Mouse (Mus musculus): ENCODE results near the gene Zfp3. TPM values are rescaled to one million over a fixed set of nuclear protein-coding genes. Genes with fewer than 3 reads are reported as not detected.

Gene Zfp3
- total RNA-seq, 1 experiment, result 2.1 TPM

- TF ChIP-seq MAFK (IDR thresholded peaks at IDR 0.05; ENCODE audit: insufficient read depth, low read depth, low read length) (no peak), ZNF384 (IDR thresholded peaks at IDR 0.05; ENCODE audit: low read depth, low read length) (no peak), ZC3H11A (IDR thresholded peaks at IDR 0.05; ENCODE audit: borderline replicate concordance, low read depth, low read length) (no peak), HCFC1 (IDR thresholded peaks at IDR 0.05; ENCODE audit: borderline replicate concordance, insufficient read depth, low read length) (no peak), CHD2 (IDR thresholded peaks at IDR 0.05; ENCODE audit: low read depth, low read length) (no peak)
- H3K9ac ChIP-seq (ENCODE audit: insufficient read depth, low read depth, low read length, poor library complexity, severe bottlenecking), result no peak overlapping the region
- no peaks in the 10 kb centered on the region for H3K9me3 ChIP-seq (ENCODE audit: control insufficient read depth, insufficient read depth, low read depth, low read length)
- no peak for DNase-seq (ENCODE audit: low read depth, low spot score)
- in situ Hi-C loops (cut with MboI; ENCODE audit: low sequenced_read_pairs in 2 of 2, unreplicated experiment in 2 of 2), result no loop called here
- H3K27ac ChIP-seq (ENCODE audit: insufficient read depth, low read depth, low read length, poor library complexity, severe bottlenecking), result no peak overlapping the region
- H3K4me1 ChIP-seq (ENCODE audit: control insufficient read depth in 2 of 2, insufficient read depth in 2 of 2, low read length in 2 of 2, poor library complexity in 1 of 2), result no peaks in the 10 kb centered on the region; a peak in 1 of 4 replicates
- peaks cover 22% of the 10 kb centered on the region for H3K36me3 ChIP-seq (ENCODE audit: control insufficient read depth, insufficient read depth, low read length, poor library complexity, severe bottlenecking)
- no peak overlapping the region for H3K4me3 ChIP-seq (ENCODE audit: insufficient read depth in 1 of 2, low read depth in 1 of 2, low read length in 2 of 2, poor library complexity in 1 of 2, severe bottlenecking in 1 of 2)
These were observed 32.8 kb upstream of the Zfp3 start for GRCm38 (mm10) chr11:70731178-70731577.

GRCm38 (mm10) chr11:70733256-70733655, 30.8 kb upstream of the Zfp3 start:
- Histone ChIP-seq H3K4me3 (ENCODE audit: insufficient read depth in 1 of 2, low read depth in 1 of 2, low read length in 2 of 2, poor library complexity in 1 of 2, severe bottlenecking in 1 of 2) (no peak overlapping the region), H3K36me3 (ENCODE audit: control insufficient read depth, insufficient read depth, low read length, poor library complexity, severe bottlenecking) (peaks cover 4% of the 10 kb centered on the region), H3K9me3 (ENCODE audit: control insufficient read depth, insufficient read depth, low read depth, low read length) (no peaks in the 10 kb centered on the region), H3K9ac (ENCODE audit: insufficient read depth, low read depth, low read length, poor library complexity, severe bottlenecking) (no peak overlapping the region), H3K27ac (ENCODE audit: insufficient read depth, low read depth, low read length, poor library complexity, severe bottlenecking) (no peak overlapping the region), H3K4me1 (ENCODE audit: control insufficient read depth in 2 of 2, insufficient read depth in 2 of 2, low read length in 2 of 2, poor library complexity in 1 of 2) (no peaks in the 10 kb centered on the region; a peak in 1 of 4 replicates)
- no peak for TF ChIP-seq ZC3H11A (IDR thresholded peaks at IDR 0.05; ENCODE audit: borderline replicate concordance, low read depth, low read length)
- TF ChIP-seq HCFC1 (IDR thresholded peaks at IDR 0.05; ENCODE audit: borderline replicate concordance, insufficient read depth, low read length), result no peak
- no peak for TF ChIP-seq CHD2 (IDR thresholded peaks at IDR 0.05; ENCODE audit: low read depth, low read length)
- no peak for TF ChIP-seq MAFK (IDR thresholded peaks at IDR 0.05; ENCODE audit: insufficient read depth, low read depth, low read length)
- no peak for TF ChIP-seq ZNF384 (IDR thresholded peaks at IDR 0.05; ENCODE audit: low read depth, low read length)
- DNase-seq (ENCODE audit: low read depth, low spot score), result no peak
- in situ Hi-C loops (cut with MboI; ENCODE audit: low sequenced_read_pairs in 2 of 2, unreplicated experiment in 2 of 2), result no loop called here

DNA sequence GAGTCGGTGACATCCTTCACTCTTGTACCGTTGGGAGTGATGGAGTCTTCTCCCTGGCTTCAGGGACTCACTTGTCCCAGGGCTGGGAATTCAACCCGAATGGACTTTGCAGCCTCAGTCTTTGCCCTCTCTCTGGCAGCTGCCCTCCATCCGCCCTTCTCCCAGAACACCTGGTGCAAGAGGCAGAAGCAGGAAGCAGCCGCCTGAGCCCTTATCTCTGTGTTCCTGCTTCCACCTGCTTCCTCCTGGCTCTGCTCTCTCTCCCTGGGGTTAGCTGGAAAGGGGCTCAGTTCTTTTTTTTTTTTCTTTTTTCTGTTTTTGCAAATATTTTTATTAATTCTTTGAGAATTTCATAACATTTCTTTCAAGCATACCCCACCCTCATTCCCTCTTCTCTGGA, 26.3 kb upstream of the Zfp3 start:
- peaks cover 0 to 2% of the 10 kb centered on the region in 2 experiments; a peak in 1 of 4 replicates for H3K4me1 ChIP-seq (ENCODE audit: control insufficient read depth in 2 of 2, insufficient read depth in 2 of 2, low read length in 2 of 2, poor library complexity in 1 of 2)
- in situ Hi-C loops (cut with MboI; ENCODE audit: low sequenced_read_pairs in 2 of 2, unreplicated experiment in 2 of 2), result no loop called here
- H3K36me3 ChIP-seq (ENCODE audit: control insufficient read depth, insufficient read depth, low read length, poor library complexity, severe bottlenecking), result no peaks in the 10 kb centered on the region
- no peaks in the 10 kb centered on the region for H3K9me3 ChIP-seq (ENCODE audit: control insufficient read depth, insufficient read depth, low read depth, low read length)
- no peak for DNase-seq (ENCODE audit: low read depth, low spot score)
- H3K9ac ChIP-seq (ENCODE audit: insufficient read depth, low read depth, low read length, poor library complexity, severe bottlenecking), result no peak overlapping the region
- H3K4me3 ChIP-seq (ENCODE audit: insufficient read depth in 1 of 2, low read depth in 1 of 2, low read length in 2 of 2, poor library complexity in 1 of 2, severe bottlenecking in 1 of 2), result no peak overlapping the region
- H3K27ac ChIP-seq (ENCODE audit: insufficient read depth, low read depth, low read length, poor library complexity, severe bottlenecking), result no peak overlapping the region
- TF ChIP-seq CHD2 (IDR thresholded peaks at IDR 0.05; ENCODE audit: low read depth, low read length) (no peak), MAFK (IDR thresholded peaks at IDR 0.05; ENCODE audit: insufficient read depth, low read depth, low read length) (no peak), ZC3H11A (IDR thresholded peaks at IDR 0.05; ENCODE audit: borderline replicate concordance, low read depth, low read length) (no peak), ZNF384 (IDR thresholded peaks at IDR 0.05; ENCODE audit: low read depth, low read length) (no peak), HCFC1 (IDR thresholded peaks at IDR 0.05; ENCODE audit: borderline replicate concordance, insufficient read depth, low read length) (no peak)

GRCm38 (mm10) chr11:70741603-70742002, 22.4 kb upstream of the Zfp3 start:
- no peak for TF ChIP-seq ZC3H11A (IDR thresholded peaks at IDR 0.05; ENCODE audit: borderline replicate concordance, low read depth, low read length)
- no peak for TF ChIP-seq HCFC1 (IDR thresholded peaks at IDR 0.05; ENCODE audit: borderline replicate concordance, insufficient read depth, low read length)
- no peak for TF ChIP-seq MAFK (IDR thresholded peaks at IDR 0.05; ENCODE audit: insufficient read depth, low read depth, low read length)
- no peak for TF ChIP-seq ZNF384 (IDR thresholded peaks at IDR 0.05; ENCODE audit: low read depth, low read length)
- TF ChIP-seq CHD2 (IDR thresholded peaks at IDR 0.05; ENCODE audit: low read depth, low read length), result no peak
- H3K36me3 ChIP-seq (ENCODE audit: control insufficient read depth, insufficient read depth, low read length, poor library complexity, severe bottlenecking), result no peaks in the 10 kb centered on the region
- peaks cover 0 to 2% of the 10 kb centered on the region in 2 experiments; a peak in 1 of 4 replicates for H3K4me1 ChIP-seq (ENCODE audit: control insufficient read depth in 2 of 2, insufficient read depth in 2 of 2, low read length in 2 of 2, poor library complexity in 1 of 2)
- no peaks in the 10 kb centered on the region for H3K9me3 ChIP-seq (ENCODE audit: control insufficient read depth, insufficient read depth, low read depth, low read length)
- no peak overlapping the region for H3K9ac ChIP-seq (ENCODE audit: insufficient read depth, low read depth, low read length, poor library complexity, severe bottlenecking)
- DNase-seq (ENCODE audit: low read depth, low spot score), result no peak
- no peak overlapping the region for H3K27ac ChIP-seq (ENCODE audit: insufficient read depth, low read depth, low read length, poor library complexity, severe bottlenecking)
- in situ Hi-C loops (cut with MboI; ENCODE audit: low sequenced_read_pairs in 2 of 2, unreplicated experiment in 2 of 2), result no loop called here
- no peak overlapping the region for H3K4me3 ChIP-seq (ENCODE audit: insufficient read depth in 1 of 2, low read depth in 1 of 2, low read length in 2 of 2, poor library complexity in 1 of 2, severe bottlenecking in 1 of 2)

DNA sequence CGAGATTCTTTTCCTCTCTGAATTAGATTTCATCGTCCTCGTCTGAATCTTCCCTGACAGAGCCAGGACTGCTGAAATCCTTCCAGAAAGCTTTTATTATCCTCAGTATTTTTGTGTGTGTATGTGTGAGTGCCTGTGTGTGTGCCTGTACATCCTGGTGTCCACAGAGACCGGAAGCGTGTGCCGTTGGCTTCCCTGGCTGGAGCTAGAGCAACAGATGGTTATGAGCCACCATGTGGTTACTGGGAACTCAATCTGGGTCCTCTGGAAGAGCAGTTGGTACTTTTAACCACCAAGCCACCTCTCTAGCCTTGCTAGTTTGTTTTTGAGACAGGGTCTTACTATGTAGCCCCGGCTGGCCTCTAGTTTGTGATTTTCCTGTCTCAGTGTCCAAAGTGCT, 21.9 kb upstream of the Zfp3 start:
- Histone ChIP-seq H3K27ac (ENCODE audit: insufficient read depth, low read depth, low read length, poor library complexity, severe bottlenecking) (no peak overlapping the region), H3K9ac (ENCODE audit: insufficient read depth, low read depth, low read length, poor library complexity, severe bottlenecking) (no peak overlapping the region), H3K36me3 (ENCODE audit: control insufficient read depth, insufficient read depth, low read length, poor library complexity, severe bottlenecking) (no peaks in the 10 kb centered on the region), H3K4me3 (ENCODE audit: insufficient read depth in 1 of 2, low read depth in 1 of 2, low read length in 2 of 2, poor library complexity in 1 of 2, severe bottlenecking in 1 of 2) (no peak overlapping the region), H3K9me3 (ENCODE audit: control insufficient read depth, insufficient read depth, low read depth, low read length) (no peaks in the 10 kb centered on the region), H3K4me1 (ENCODE audit: control insufficient read depth in 2 of 2, insufficient read depth in 2 of 2, low read length in 2 of 2, poor library complexity in 1 of 2) (peaks cover 0 to 2% of the 10 kb centered on the region in 2 experiments; a peak in 1 of 4 replicates)
- no peak for DNase-seq (ENCODE audit: low read depth, low spot score)
- TF ChIP-seq MAFK (IDR thresholded peaks at IDR 0.05; ENCODE audit: insufficient read depth, low read depth, low read length) (no peak), CHD2 (IDR thresholded peaks at IDR 0.05; ENCODE audit: low read depth, low read length) (no peak), ZC3H11A (IDR thresholded peaks at IDR 0.05; ENCODE audit: borderline replicate concordance, low read depth, low read length) (no peak), HCFC1 (IDR thresholded peaks at IDR 0.05; ENCODE audit: borderline replicate concordance, insufficient read depth, low read length) (no peak), ZNF384 (IDR thresholded peaks at IDR 0.05; ENCODE audit: low read depth, low read length) (no peak)
- in situ Hi-C loops (cut with MboI; ENCODE audit: low sequenced_read_pairs in 2 of 2, unreplicated experiment in 2 of 2), result no loop called here
